33 mouse cellular contexts compared by ENCODE assay signal in the genomic region with DNA sequence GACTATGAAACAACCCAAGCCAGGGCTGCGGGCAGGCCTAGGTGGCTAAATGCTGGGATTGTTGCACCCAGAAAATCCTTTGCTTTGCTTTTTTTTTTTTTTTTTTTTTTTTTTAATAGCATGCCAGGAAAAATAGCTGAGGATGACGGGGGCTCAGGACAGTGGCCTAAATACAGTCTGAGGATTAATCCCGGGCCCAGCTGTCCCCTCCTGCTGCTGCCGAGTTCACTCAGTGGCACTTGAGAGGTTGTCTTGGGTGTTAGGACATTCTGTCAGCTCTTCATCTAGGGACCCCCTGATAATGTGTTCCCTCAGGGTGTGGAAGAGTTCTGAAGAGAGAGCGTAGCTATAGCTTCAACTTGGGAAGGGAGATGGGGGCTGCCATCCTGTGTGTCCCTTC. TPM values are rescaled to one million over a fixed set of nuclear protein-coding genes. Genes with fewer than 3 reads are reported as not detected.
DNase-seq lines count a peak whose midpoint lies in the region; ATAC-seq lines count a peak whose summit lies in the region.
"Had no signal": no experiment of that assay in that cellular context is flagged by ENCODE, and none has a peak within 500 bp of the region (broad histone marks: within the 10 kb centered on the region; RNA-seq: fewer than 3 reads in every experiment).

No protein-coding gene starts in this region.

- 50% methylated on average over 5 of the region's 5 CpGs for WGBS in heart, embryonic 10.5 days
- WGBS in lung, embryonic 15.5 days: 43% methylated on average over 5 of the region's 5 CpGs
- WGBS in intestine, embryonic 16.5 days: 61% methylated on average over 5 of the region's 5 CpGs
- 78% methylated on average over 5 of the region's 5 CpGs for WGBS in stomach, embryonic 15.5 days

- peaks cover 45% of the 10 kb centered on the region for H3K4me1 ChIP-seq in heart, embryonic 10.5 days
- peaks cover 59% of the 10 kb centered on the region for H3K4me1 ChIP-seq in lung, embryonic 15.5 days
- peaks cover 6% of the 10 kb centered on the region for H3K4me1 ChIP-seq in intestine, embryonic 16.5 days (ENCODE audit: control insufficient read depth, insufficient read depth, low read length)
- 0 out of 2 replicates have a peak, but pooled peaks cover 14% of the 10 kb centered on the region for H3K4me1 ChIP-seq in stomach, embryonic 15.5 days

- peaks cover 11% of the 10 kb centered on the region for H3K27me3 ChIP-seq in heart, embryonic 10.5 days (ENCODE audit: insufficient read depth, poor library complexity, severe bottlenecking)
- H3K27me3 ChIP-seq in lung, embryonic 15.5 days: no peaks in the 10 kb centered on the region; the same call in 1 of the 2 replicates
- H3K27me3 ChIP-seq in intestine, embryonic 16.5 days (replicated peaks; ENCODE audit: control insufficient read depth, insufficient read depth, low read length): no peaks in the 10 kb centered on the region
- no peaks in the 10 kb centered on the region for H3K27me3 ChIP-seq in stomach, embryonic 15.5 days (replicated peaks)
- H3K27me3 ChIP-seq: embryonic facial prominence, embryonic 15.5 days; midbrain, embryonic 13.5 days had no signal

- H3K4me3 ChIP-seq in heart, embryonic 10.5 days: no peak overlapping the region
- H3K4me3 ChIP-seq in lung, embryonic 15.5 days: no peak overlapping the region
- H3K4me3 ChIP-seq in intestine, embryonic 16.5 days (ENCODE audit: low read length): no peak overlapping the region
- H3K4me3 ChIP-seq in stomach, embryonic 15.5 days (replicated peaks): no peak overlapping the region
- H3K4me3 ChIP-seq: embryonic facial prominence, embryonic 15.5 days; limb, embryonic 15.5 days; midbrain, embryonic 13.5 days had no signal

- H3K4me2 ChIP-seq in lung, embryonic 15.5 days: no peak overlapping the region
- H3K4me2 ChIP-seq in intestine, embryonic 16.5 days (ENCODE audit: low read depth, low read length): no peak overlapping the region
- H3K4me2 ChIP-seq in stomach, embryonic 15.5 days: no peak overlapping the region
- H3K4me2 ChIP-seq: embryonic facial prominence, embryonic 15.5 days; hindbrain, embryonic 14.5 days; limb, embryonic 15.5 days; midbrain, embryonic 13.5 days had no signal

- no peaks in the 10 kb centered on the region for H3K36me3 ChIP-seq in heart, embryonic 10.5 days
- H3K36me3 ChIP-seq in lung, embryonic 15.5 days: no peaks in the 10 kb centered on the region
- no peaks in the 10 kb centered on the region for H3K36me3 ChIP-seq in intestine, embryonic 16.5 days (ENCODE audit: control insufficient read depth, insufficient read depth, low read length)
- no peaks in the 10 kb centered on the region for H3K36me3 ChIP-seq in stomach, embryonic 15.5 days
- H3K36me3 ChIP-seq: embryonic facial prominence, embryonic 15.5 days; limb, embryonic 15.5 days; midbrain, embryonic 13.5 days had no signal

- no peak for DNase-seq in heart, embryonic 10.5 days (ENCODE audit: low spot score)
- no peak for DNase-seq in heart, postnatal 4 days
- no peak for DNase-seq in lung, adult 18-20 months
- DNase-seq in layer of hippocampus, adult 8-10 months (ENCODE audit: low spot score in 2 of 2): no peak
- DNase-seq: adrenal gland, postnatal 14 days; cerebellum, adult 2 months; cerebellum, postnatal 25 days; embryo, embryonic 11 days; gastrocnemius, postnatal 10 days; heart, postnatal 36 days; kidney, postnatal 4 days; left cerebral cortex, postnatal 4 days; thymus, adult 2 months; thymus, postnatal 4 days had no signal

- H3K9ac ChIP-seq in lung, embryonic 15.5 days: no peak overlapping the region
- no peak overlapping the region for H3K9ac ChIP-seq in intestine, embryonic 16.5 days (ENCODE audit: low read depth, low read length)
- H3K9ac ChIP-seq in stomach, embryonic 15.5 days: no peak overlapping the region
- H3K9ac ChIP-seq: embryonic facial prominence, embryonic 15.5 days; hindbrain, embryonic 14.5 days; limb, embryonic 15.5 days; liver, embryonic 14.5 days; midbrain, embryonic 13.5 days had no signal

- no peak for ATAC-seq in lung, embryonic 15.5 days (ENCODE audit: borderline replicate concordance, extremely low read depth, low FRiP score, low TSS enrichment)
- ATAC-seq in intestine, embryonic 16.5 days: no peak
- ATAC-seq in stomach, embryonic 15.5 days (ENCODE audit: insufficient read depth, low FRiP score, low read depth): no peak
- ATAC-seq: inflammation-experienced regulatory T-cells, adult 6 months; midbrain, embryonic 13.5 days had no signal

- peak overlapping the region; percentile 73 for H3K27ac ChIP-seq in heart, embryonic 10.5 days
- peak overlapping the region; percentile 91 for H3K27ac ChIP-seq in lung, embryonic 15.5 days
- peak overlapping the region; percentile 84; the same call in 1 of the 2 replicates for H3K27ac ChIP-seq in intestine, embryonic 16.5 days (ENCODE audit: low read length)
- H3K27ac ChIP-seq in stomach, embryonic 15.5 days: peak overlapping the region; percentile 82
- H3K27ac ChIP-seq: embryonic facial prominence, embryonic 15.5 days; hindbrain, embryonic 14.5 days; limb, embryonic 15.5 days; liver, embryonic 14.5 days; midbrain, embryonic 13.5 days had no signal

- H3K9me3 ChIP-seq in heart, embryonic 10.5 days: no peaks in the 10 kb centered on the region
- no peaks in the 10 kb centered on the region for H3K9me3 ChIP-seq in lung, embryonic 15.5 days
- H3K9me3 ChIP-seq in intestine, embryonic 16.5 days (ENCODE audit: control insufficient read depth, low read length): no peaks in the 10 kb centered on the region
- no peaks in the 10 kb centered on the region for H3K9me3 ChIP-seq in stomach, embryonic 15.5 days
- H3K9me3 ChIP-seq: embryonic facial prominence, embryonic 15.5 days; limb, embryonic 15.5 days; midbrain, embryonic 13.5 days had no signal

RNA-seq across cellular contexts. Expression of a gene that starts 18.5 kb away (rescaled TPM):
- polyA plus RNA-seq in heart, embryonic 10.5 days (2016; fragmentation: Nextera tagmentation; extraction: Ambion mirVana): not detected in 2 replicates
- total RNA-seq in heart, postnatal 4 days (2021): not detected
- polyA plus RNA-seq in lung, embryonic 15.5 days (2015; fragmentation: Nextera tagmentation; extraction: Ambion mirVana): 0.26 TPM in 1 of 2 replicates, not detected in the other
- polyA plus RNA-seq in intestine, embryonic 16.5 days (2015; fragmentation: Nextera tagmentation; extraction: Ambion mirVana): not detected in 2 replicates
- not detected in 2 replicates for polyA plus RNA-seq in stomach, embryonic 15.5 days (2015; fragmentation: Nextera tagmentation; extraction: Ambion mirVana)
- not detected for total RNA-seq in layer of hippocampus, adult 8-10 months (2022)
- total RNA-seq: gastrocnemius, postnatal 10 days; granulocyte monocyte progenitor cell, adult 5-6 weeks; heart, postnatal 36 days; layer of hippocampus, postnatal 14 days; left cerebral cortex, adult 8-10 months; left cerebral cortex, postnatal 4 days; megakaryocyte, adult 5-6 weeks; neutrophil, adult 5-6 weeks had no signal
- polyA plus RNA-seq: cerebellum, adult 2 months; forebrain, embryonic 14.5 days; frontal cortex, adult 2 months; heart, embryonic 14.5 days; hindbrain, embryonic 14.5 days; inflammation-experienced regulatory T-cells, adult 6 months; kidney, embryonic 16.5 days; limb, embryonic 15.5 days; liver, embryonic 14.5 days; midbrain, embryonic 13.5 days; spleen, adult 2 months; thymus, adult 2 months had no signal
